Mouse (Mus musculus): ENCODE measurements at regions not wholly inside any gene's neighbourhood (a gene's known extent, or its start where the extent isn't known, plus 50 kb on each side); places are given as distances from the start of the nearest gene placed in this dataset.

DNA sequence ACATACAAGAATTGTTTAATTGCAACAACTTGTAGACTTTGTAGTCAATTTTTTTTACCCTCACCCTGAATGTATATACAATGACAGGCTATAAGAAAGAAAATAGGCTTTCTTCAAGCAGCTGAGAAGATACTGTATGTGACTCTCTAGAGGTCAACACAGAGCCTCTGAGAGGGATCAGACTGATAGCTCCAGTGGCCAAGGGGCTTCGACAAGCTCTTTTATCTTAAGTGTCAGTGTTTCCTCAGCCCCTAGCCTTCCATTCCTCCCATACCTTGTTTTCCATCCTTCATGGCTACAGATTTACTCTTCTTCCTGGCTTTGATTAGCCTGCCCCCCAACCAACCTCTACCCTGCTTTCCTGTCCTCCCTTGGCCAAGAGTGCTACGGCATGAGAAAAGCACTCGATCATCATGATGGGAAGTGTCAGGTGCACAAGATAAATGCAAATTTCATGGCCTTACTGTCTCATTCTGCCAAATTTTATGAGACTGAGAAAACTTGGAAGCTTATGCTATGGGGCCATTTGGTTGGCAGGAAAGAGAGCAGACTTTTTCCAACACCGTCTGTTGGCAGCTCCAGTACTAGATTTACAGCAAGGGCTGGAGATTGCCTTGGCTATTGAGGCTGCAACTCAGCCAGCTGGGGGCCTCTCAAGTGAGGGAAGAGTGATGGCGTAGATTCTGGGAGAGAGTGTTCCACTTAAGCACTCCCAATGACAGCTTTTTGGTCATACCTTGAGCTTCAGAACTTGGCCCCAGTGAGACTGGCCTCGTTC is 484.3 kb upstream of the Etaa1 start:
- DNase-seq (ENCODE audit: low spot score) = no peak

GRCm38 (mm10) chr11:18421076-18421475 is 467.4 kb upstream of the Etaa1 start:
- DNase-seq (ENCODE audit: low spot score) = no peak

- no peak for DNase-seq (ENCODE audit: low spot score)
Measured at GRCm38 (mm10) chr11:18413769-18414168, 460.1 kb upstream of the Etaa1 start.

DNA sequence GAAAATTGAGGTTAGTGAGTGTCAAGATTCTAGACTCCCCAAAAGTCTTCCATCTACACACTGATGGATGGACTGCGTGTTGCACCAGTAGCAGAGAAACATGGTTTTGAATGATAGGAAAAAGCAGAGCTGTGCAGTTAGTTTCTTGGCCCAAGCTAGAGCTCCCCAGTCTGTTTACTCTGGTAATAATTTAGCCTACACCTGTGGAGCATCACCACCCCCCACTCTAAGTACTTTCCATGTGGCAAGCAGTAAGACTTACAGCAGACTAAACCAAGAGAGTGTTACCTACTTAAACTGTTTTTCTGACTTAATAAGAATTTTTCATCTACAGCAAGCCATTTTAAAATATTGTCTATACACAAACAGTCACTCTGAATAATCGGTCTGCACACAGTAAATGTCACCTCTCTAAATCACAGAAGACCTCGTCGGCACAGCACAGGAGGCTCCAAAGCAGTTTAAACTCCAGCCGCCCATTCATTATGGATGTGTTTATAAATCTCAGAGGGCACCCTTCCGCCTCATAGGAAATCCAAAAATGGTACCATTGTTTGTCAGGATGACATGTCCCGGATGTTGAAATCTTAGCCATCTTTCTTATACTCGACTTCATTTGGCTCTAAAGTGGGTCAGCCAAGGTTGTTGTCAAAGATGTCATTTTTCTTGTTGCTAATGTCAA is 454.5 kb upstream of the Etaa1 start:
- no peak for DNase-seq (ENCODE audit: low spot score)

- DNase-seq (ENCODE audit: low spot score) = no peak
Measured at GRCm38 (mm10) chr11:18399561-18399960, 445.9 kb upstream of the Etaa1 start.

- DNase-seq (ENCODE audit: low spot score) = no peak
Measured at GRCm38 (mm10) chr11:18396397-18396796, 442.7 kb upstream of the Etaa1 start.

DNA sequence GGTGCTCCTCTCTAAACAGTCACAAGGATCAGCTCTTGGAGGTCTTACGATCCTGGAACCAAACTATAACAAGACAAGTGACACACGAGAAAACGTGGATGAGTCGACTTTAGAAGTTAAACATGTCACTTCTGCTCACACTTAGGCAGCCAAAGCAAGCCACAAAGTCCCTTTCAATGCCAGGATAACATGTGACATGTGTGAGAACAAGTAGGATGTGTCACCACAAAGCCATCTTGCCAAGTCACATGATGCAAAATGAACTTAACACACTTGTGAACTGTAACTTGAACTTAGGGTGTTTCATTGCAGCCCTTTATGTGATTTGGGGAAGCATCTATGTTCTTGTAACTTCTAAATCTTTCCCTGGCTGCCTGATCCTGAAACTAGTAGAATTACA is 442.0 kb upstream of the Etaa1 start:
- DNase-seq (ENCODE audit: low spot score) = no peak

- no peak for DNase-seq (ENCODE audit: low spot score)
Measured at GRCm38 (mm10) chr11:18372813-18373332, 419.2 kb upstream of the Etaa1 start.

- no peak for DNase-seq (ENCODE audit: low spot score)
Measured at GRCm38 (mm10) chr11:18371304-18371703, 417.6 kb upstream of the Etaa1 start.

GRCm38 (mm10) chr11:18370861-18371260 is 417.2 kb upstream of the Etaa1 start:
- no peak for DNase-seq (ENCODE audit: low spot score)

- DNase-seq (ENCODE audit: low spot score) = no peak
Measured at GRCm38 (mm10) chr11:18354866-18355265, 401.2 kb upstream of the Etaa1 start.

DNA sequence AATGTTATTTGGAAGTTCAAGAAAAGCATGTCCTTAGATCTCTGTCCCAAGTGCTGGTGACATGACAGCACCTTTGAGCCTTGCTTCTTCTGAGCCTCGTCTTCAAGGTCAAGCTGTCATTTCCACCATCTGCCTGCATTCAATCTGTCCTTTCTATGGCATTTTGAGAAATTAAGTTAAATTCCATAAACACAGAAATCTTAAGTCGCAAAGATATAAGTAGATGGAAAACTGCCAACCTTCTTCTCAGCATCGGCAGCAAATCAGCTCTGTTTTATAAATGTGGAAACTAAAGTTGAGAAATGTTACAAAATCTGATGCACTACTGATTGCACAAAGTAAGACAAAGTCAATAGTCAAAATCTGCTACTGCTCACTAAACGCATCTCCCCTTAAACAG is 400.5 kb upstream of the Etaa1 start:
- no peak for DNase-seq (ENCODE audit: low spot score)

- no peak for DNase-seq (ENCODE audit: low spot score)
Measured at GRCm38 (mm10) chr11:18347841-18348240, 394.2 kb upstream of the Etaa1 start.

DNA sequence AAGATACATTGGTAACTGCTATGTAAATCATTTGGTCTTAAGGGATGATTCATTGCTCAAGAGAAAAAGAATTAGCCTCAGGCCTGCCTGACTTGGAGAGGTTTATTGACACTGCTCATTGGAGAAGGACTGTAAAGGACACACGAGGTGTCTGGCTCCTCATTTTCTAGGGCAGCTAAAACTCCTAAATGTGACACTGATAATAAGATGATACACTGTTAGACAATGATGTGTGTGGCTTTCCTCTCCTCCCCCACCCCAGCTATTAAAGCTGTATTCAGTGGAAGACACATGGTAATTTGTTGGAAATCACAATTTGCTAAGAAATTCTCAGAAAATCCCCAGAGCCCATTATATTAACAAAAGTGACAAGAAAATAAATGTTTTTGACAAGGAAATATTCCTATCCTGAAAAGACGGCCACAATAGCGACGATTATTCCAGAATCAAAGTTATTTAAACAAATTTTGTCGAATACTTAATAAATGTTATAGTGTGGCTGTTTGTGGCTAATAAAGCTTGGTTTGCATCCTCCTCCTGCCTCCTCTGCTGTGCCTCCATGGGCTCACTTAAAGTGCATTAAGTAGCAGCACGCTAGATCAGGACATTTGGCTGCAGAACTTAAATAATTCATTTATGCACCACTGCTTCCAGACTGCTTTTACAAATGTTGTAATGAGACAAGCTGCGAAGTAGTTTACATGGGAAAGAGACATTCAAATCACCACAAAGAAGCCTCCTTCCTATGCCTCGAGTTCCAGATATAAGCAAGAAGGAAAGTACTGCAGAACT is 360.0 kb upstream of the Etaa1 start:
- no peak for DNase-seq (ENCODE audit: low spot score)

DNA sequence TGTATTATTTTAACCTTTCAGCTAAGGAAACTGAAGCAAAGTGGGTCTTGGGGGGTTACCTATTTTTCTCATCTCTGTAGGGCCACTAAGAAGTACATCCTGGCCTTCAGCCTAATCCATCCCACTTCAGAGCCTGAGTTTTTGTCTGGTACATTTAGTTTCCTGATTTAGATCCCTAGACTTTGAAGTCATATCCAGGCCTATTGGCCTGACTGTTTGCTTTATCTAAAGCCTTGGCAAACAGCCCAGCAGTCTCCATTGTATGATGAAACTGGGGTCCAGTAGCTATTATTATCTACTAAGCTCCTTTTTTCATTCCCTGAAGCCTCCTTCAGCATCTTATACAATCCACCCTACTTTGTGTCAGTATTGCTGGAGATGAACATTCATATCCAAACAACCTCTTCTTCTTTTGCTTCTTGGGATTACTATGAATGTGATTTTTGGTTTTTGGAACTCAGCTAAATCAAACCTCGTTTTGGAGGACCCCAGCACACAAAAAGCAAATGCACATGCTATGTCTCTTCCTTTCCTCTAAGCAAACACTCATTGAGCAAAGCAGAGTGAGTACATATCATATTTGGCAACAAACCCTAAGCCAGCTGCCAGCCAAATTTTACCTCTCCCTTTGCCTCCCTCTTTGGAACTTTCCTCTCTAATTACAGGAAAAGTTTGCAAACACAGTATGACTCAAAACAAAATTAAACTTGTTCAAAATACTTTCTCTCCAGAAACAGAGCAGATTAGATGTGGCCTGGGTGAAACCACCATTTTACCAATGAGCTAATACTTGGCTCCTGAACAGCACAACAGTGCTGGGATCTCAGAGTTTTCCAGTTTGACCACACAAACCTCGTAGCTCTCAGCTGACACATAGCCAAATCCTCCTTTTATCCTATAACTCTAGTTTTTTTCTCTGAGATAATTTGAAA is 342.8 kb upstream of the Etaa1 start:
- no peak for DNase-seq (ENCODE audit: low spot score)

DNA sequence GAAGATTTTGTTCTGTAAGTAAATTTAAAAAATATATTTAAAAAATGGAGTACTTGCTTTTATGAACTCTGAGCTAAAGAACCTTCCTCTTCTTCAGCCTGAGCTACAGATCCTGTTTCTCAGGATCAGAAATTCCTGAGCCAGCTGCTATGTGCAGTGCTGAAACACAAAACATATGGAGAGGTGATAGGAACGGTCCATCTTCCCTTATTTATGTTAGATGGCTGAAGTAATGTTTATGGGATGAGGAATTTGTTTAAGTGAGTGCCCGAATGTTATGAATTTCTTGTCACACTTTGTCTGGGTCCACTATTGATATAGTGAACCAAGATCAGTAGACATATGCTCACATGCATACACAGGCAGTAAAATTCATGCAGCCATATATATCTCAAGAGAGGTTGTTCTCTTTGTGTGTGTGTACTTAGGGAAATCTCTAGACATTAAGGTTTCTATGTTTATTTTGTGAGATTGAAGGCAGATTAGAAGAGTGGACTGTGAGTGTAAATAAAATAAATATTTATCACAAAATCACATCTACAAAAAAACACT is 325.0 kb upstream of the Etaa1 start:
- DNase-seq (ENCODE audit: low spot score) = no peak

DNA sequence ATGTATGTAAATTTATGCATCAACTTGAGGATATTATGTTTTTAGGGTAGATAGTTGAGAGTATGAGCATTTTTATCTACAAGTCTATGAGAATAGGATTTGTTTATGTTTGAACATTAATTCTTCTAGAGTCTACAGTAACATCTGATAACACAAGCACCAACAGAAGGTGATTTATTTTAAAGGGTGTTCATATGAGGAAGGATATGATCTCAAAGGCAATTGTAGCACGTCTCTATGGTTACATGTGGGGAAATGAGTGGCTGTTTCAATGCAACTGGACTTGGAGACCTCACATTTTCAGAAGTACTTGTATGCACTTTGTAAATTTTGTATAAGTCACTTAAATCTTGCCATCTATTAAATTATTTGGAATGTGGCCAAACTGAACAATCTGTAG is 318.7 kb upstream of the Etaa1 start:
- DNase-seq (ENCODE audit: low spot score) = no peak

- no peak for DNase-seq (ENCODE audit: low spot score)
Measured at GRCm38 (mm10) chr11:18266161-18266560, 312.5 kb upstream of the Etaa1 start.

GRCm38 (mm10) chr11:18262901-18263300 is 309.2 kb upstream of the Etaa1 start:
- DNase-seq (ENCODE audit: low spot score) = no peak

- no peak for DNase-seq (ENCODE audit: low spot score)
Measured at GRCm38 (mm10) chr11:18249236-18249635, 295.6 kb upstream of the Etaa1 start.

DNA sequence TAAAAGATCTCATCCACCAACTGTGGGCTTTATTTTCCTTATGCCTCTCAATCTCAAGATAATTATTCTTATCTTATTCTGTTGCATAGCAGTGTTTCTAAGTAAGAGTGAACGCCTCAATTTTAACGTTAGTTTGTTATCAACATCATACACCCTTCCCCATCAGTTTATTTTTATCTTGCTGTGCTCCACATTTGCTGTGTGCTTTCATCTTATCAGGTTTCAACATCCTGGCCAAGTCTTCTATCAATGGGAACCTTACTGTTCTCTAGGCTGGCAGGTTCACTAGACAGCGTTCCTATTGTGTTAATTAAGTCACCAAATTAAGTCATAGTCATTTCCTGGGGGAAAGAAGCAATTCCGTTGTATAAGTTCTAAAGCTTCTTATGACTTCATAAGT is 263.1 kb upstream of the Etaa1 start:
- no peak for DNase-seq (ENCODE audit: low spot score)

All from gastrocnemius, adult 18-20 months (tissue).